Mouse (Mus musculus) testis, postnatal 14 days (tissue): ENCODE measurements at regions not wholly inside any gene's neighbourhood (a gene's known extent, or its start where the extent isn't known, plus 50 kb on each side); places are given as distances from the start of the nearest gene placed in this dataset.

Source experiments
- DNase-seq: peaks from one replicate; pipeline ENCODE4 v3.0.0; 2021; ENCODE audit warnings: low spot score

DNA sequence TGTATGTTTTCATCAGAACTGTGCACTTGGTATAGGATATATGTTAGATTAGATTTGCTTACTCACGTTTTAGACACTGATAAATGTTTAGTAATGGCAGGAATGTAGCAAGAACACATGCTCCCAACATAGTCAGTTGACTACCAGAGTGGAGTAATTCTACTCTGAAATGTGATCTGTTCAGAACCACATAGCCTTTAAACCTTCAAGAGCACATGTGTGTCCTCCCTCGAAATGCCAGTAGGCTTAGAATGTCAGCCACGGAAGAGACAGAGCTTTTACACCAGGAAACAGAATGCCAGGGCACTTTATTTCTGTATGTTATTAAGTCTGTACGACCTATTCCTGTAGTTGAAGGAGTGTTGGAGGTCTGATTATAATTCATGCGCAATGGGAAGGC, 51.3 kb upstream of the Cd28 start:
- no peak for DNase-seq

- DNase-seq, result no peak
These were observed 54.2 kb upstream of the Cd28 start for GRCm38 (mm10) chr1:60662301-60662986.

- no peak for DNase-seq
These were observed 54.7 kb upstream of the Cd28 start for GRCm38 (mm10) chr1:60661857-60662256.

DNA sequence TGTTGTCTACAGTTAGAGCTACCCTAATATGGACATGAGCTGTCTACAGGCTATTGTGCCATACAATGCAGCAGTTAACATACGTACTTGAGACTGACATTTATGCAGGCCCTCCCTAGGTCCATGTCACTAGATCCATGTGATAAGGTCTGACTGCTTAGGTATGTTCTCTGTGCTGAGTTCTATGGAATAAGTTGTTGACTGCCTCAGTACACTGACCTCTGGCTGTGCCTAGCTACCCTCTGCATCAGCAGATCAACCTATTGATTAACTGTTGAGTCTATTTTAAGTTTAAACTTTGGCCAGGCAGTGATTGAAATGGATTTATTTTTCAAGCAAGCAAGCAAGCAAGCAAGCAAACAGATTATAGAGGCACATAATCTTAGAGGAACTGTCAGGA, 57.0 kb upstream of the Cd28 start:
- no peak for DNase-seq

DNA sequence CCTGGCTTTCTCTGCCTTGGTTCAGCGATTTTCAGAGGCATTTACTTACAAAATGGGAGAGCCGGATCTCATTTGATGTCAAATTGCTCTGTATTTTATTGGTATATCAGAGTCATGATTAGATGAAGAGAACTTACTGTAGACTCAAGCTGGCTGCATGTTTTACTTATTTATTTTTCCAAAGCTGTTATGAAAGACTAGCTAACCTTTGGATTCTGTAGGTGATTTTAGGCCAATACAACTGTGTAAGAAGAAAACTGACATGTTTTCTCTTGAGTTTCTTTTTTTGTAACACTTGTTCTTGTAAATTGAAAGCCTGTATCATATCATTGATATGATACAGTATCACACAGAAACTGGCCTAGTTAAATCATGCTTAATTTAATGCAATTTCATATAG, 57.6 kb upstream of the Cd28 start:
- DNase-seq, result no peak

DNA sequence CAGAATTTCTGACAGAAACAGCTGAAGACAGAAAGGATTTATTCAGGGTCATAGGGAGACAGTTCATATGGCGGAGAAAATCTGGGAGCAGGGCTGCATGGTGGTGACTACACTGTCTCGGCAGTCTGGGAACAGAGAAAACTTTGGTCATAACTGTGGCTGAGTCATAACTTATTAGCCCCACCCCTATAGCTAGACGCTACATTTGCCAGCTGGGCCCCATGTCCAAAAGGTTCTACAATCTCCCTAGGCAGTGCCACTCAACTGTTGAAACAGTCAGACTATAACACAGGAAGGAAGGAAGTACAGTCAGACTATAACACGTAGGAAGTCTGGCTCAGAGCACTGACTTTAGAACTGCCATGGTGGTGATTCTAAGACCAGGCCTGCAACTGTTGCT, 58.2 kb upstream of the Cd28 start:
- no peak for DNase-seq

GRCm38 (mm10) chr1:60657511-60657910, 59.1 kb upstream of the Cd28 start:
- DNase-seq, result no peak

- no peak for DNase-seq
These were observed 59.6 kb upstream of the Cd28 start for GRCm38 (mm10) chr1:60656976-60657375.

- DNase-seq, result no peak
These were observed 60.7 kb upstream of the Cd28 start for GRCm38 (mm10) chr1:60655691-60656595.

- no peak for DNase-seq
These were observed 61.4 kb upstream of the Cd28 start for GRCm38 (mm10) chr1:60655206-60655605.

GRCm38 (mm10) chr1:60652570-60653011, 64.0 kb upstream of the Cd28 start:
- peak; percentile 10 for DNase-seq

DNA sequence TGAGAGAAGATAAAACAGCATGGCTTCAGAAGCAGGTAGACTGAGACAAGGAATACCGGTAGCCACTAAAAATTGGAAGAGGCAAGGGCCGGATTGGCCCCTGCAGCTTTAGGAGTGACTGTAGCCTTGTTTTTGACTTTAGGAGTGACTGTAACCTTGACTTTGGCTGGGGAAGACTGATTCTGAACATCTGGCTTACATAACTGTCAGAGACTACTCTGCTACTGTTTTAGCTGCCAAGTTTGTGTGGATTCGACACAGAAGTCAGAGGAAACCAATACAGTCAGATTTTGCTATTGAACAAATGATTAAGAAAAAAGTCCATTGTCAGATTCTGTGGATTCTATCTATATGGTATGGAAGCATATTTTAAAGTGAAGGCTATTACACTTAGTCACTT, 66.4 kb upstream of the Cd28 start:
- no peak for DNase-seq

DNA sequence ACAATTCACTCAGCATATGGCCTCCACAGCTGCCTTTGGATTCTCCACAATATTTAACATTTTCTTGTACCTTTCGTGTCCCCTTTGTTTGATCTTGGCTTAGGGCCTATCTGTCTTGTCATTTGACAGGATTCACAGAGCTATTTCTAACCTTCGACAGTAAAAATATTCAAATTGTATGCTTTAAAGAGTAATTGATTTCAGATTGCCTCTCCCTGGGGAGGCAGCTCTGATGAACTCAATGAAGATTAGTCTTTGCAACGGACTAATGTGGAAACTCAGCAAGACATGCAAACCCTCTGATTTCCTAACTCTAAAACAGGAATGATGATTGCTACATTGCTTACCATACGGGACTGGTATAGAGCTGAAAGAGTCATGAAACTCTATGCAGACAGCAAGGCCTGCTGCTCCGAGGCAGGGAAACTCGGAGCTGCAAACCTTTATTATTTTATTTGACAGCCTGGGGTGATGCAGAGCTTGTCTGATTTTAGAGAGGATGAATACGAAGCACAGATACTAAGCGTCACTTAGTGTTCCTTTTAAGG, 67.2 kb upstream of the Cd28 start:
- no peak for DNase-seq

DNA sequence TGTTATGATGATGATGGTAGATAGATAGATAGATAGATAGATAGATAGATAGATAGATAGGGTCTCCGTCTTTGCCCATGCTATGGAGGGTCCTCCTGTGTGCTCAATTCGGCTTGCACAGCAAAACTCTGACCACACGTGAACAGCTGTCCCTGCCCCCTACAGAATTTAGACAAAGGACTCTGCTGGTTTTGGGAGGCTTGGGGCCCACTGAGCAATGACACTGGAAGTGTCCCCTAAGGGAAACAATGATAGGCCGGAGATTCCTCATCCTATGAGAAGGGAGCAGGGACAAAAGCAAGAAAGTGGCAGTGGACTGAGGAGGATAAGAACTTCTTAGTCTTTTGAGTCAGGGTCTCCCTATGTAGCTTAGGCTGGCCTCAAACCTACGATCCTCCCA, 69.8 kb upstream of the Cd28 start:
- no peak for DNase-seq

DNA sequence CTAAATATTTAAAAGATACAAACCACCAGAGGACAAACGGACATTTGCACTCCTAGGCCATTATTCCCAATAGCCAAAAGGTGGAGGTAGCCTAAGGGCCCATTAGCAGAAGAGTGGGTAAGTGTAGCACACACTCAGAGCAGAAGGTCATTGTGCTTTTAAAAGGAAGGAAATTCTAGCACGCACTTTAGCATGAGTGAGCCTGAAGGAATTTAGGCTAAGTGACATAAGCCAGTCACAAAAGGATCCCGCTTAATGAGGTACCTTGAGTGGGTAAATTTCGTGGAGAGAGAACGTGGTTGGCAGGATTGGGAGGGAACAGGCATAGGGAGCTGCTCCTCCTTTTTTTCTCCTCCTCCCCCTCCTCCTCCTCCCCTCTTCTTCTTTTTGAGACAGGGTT, 70.4 kb upstream of the Cd28 start:
- DNase-seq, result no peak

- DNase-seq, result no peak
These were observed 71.4 kb upstream of the Cd28 start for GRCm38 (mm10) chr1:60645176-60645575.

DNA sequence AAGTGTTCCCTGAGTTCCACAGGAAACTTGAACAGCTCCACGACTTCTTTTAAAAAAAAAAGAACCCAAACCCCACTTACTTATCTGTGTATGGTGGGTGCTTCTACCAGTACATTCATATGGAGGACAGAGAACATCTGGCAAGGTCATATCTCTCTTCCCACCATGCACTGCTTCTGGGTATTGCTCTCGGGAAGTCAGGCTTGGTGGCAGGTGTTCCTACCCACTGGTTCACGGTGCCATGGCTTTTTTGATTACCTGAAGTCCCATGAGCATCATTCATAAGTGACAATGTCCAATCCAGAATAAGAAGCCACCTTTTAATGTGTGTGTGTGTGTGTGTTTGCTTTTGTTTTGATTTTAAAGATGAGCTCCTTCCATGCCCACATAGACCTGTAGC, 73.8 kb upstream of the Cd28 start:
- no peak for DNase-seq

DNA sequence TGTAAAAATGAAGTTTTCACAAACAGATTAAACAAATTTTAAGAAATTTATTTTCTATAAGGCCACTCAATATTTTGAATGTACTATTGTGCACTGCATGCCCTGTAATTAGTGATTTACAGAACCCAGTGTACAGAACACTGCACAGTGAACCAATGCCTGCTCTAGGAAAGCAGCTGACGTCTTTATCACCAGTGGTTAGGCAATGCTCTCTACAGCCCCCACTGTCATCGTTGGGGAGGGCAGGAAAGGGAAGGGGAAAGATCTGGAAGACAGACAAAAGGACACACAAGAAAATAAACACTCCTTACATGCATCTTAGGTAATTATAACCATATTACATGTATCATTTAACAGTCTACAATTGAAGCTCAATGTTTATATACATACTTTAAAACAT, 74.4 kb upstream of the Cd28 start:
- DNase-seq, result no peak

DNA sequence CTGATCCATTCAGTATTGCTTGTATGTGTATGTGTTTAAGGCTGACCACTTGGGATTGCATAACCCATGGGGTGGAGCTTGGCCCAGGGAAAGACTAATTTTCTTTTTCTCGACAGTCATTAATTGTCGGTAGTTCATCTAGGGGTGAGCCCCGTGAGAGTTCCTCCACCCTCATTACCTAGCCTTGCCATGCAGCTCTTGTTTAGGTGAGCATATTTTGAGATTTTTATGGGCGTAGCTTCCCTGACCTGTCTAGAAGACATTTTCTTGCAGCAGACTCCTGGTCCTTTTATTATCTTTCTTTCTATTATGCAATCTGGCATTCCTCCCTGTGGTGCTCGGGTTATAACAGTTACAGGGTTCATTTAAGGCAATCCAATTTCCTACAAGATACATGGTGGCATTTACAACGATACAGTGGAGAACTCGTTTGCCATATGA, 74.4 kb upstream of the Raph1 start:
- DNase-seq, result no peak

DNA sequence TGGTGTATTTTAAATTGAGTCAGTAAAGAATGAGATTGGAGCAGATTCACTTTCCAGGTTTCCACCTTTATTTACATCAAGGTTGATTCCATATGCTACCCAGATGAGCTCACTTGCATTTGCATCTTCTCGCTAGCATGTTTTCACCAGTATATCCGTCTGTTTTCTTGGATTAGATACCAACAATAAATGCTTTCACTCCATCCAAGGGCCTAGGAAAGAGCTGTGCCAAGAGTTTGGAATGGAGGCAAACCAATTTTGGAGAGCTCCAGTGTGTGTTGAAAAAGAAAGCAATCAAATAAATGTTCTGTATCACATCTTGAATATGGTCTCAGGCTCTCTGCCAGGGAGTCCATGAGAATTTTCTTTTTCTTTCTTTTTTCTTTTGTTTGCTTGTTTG, 72.6 kb upstream of the Raph1 start:
- DNase-seq, result no peak

- no peak for DNase-seq
These were observed 72.2 kb upstream of the Raph1 start for GRCm38 (mm10) chr1:60639059-60639458.

DNA sequence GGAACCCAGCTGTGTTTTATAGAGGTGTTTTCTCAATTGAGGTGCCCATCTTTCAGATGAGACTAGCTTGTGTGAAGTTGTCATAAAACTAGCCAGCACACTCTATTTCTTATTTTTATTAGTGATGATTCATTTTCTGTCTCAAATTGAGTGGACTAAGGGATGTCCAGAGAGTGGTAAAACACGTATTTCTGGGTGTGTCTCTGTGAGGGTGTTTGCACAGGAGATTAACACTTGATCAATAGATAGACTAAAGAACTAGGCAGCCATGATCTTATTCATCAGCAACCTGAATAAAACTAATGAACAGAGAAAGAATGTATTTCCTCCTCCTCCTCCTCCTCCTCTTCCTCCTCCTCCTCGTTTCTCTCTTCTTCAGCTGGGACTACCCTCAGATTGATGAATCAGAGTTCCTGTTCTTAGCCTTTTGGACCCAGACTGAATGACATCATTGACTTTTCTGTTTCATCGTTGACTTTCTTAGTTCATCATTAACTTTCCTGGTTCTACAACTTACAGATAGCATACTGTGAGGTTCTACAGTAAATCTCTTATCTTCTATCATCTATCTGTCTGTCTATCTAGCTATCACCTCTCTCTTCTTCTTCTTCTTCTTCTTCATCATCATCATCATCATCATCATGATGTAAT, 70.0 kb upstream of the Raph1 start:
- no peak for DNase-seq
